Mouse (Mus musculus): ENCODE results near the gene Zfp974.
"Not testable (repeated sequence)": the region's sequence is repeated elsewhere in the genome, so short reads cannot be mapped to it uniquely, and the experiment has no call there.

Zfp974 gene

DNA sequence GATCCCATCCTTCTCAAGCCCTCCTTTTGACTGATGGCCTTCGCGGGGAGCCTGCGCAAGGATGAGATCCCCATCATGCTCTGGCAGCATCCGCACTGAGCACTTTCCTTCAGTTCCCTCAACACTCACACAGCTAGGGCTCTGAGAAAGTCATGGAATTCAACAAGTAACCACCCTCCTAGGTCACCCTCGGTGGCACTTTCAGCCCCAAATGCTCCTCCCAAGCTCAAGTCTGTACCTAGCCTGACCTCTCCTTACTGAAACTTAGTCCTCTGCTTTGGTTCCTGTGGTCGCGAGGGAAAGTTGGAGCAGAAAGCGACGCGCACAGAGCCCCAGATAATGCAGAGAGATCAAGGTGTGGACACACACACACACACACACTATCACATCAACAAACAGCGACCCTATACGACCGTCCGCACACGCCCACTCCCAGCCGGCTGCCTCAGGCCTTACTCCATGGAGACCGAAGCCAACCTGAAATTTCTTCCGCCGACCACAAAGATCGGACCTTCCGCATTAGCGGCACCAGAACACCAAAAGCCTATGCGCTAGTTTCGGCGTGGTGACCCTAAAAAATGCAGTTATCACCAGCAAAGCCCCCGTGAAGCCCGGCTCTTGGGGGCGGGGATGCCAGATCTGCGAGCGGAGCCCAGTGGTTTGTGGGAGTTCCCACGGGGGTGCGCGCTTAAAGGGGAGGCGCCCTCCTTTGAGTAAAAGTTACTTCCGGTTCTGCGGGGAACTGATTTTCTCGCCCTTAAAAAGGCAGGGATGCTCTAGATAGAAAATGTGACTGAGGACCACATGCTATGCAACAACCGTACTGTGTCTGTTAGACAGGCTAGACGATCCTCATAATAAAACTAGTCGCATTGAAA lies at the start of gene Zfp974:
Gene Zfp974 (minus strand): TSS at position 643 of the 878 bp plus-strand sequence.
- DNase-seq (ENCODE audit: low spot score in 2 of 2) = peak; percentile 38 to 66

DNA sequence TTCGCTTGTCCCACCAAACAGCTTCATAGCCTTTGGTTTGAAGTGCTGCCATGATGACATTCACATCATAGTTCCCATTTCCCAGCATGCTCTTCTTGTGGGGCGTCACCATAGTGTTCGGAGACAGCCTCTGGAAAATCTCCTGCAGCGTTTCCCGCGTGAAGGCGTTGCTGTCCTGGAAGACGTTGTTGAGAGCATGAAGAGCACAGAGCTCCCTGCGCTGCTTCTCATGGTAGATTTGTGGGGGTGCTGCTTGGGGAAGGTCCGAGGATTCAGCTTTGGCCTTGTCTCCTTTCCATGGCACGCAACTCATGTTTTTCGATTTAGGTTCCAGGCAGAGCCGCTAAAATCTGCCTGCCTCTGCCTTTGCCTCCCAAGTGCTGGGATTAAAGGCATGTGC lies 20.2 kb upstream of the Zfp974 start:
- not testable (repeated sequence) for DNase-seq (ENCODE audit: low spot score in 2 of 2)

DNA sequence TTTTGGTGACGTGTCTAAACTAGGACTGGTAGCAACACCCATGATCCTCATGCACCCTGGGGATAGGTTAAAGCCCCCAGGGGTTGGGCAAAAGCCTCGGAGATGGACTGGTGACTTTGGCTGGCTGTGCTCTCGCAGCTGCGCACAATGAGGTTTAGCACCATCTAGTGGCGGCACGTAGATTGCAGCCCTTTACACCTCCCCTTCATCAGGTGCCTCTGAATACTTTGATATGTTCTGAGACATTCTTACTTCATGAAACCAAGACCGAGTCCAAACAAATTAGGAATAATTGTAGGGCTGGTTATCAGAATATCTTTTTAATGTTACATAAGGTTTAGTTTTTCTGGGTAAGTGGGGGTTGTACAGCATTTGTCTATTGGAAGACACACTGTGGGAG lies 12.6 kb upstream of the Zfp974 start:
- DNase-seq (ENCODE audit: low spot score in 2 of 2) = not testable (repeated sequence)

DNA sequence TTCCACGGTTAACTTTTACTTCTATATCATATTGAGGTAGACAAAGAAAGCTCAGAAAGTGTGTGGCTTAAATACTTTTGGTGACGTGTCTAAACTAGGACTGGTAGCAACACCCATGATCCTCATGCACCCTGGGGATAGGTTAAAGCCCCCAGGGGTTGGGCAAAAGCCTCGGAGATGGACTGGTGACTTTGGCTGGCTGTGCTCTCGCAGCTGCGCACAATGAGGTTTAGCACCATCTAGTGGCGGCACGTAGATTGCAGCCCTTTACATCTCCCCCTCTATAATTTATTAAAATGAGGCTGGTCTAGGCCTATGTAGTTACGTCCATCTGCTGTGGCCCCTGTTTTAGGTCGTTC lies 4.5 kb upstream of the Zfp974 start:
- not testable (repeated sequence) for DNase-seq (ENCODE audit: low spot score in 2 of 2)

GRCm38 (mm10) chr7:27933050-27933799 lies 4.0 kb upstream of the Zfp974 start:
- DNase-seq (ENCODE audit: low spot score in 2 of 2) = no peak

- DNase-seq (ENCODE audit: low spot score in 2 of 2) = not testable (repeated sequence)
These were observed 2.2 kb downstream of the Zfp974 start for GRCm38 (mm10) chr7:27927041-27927440.

DNA sequence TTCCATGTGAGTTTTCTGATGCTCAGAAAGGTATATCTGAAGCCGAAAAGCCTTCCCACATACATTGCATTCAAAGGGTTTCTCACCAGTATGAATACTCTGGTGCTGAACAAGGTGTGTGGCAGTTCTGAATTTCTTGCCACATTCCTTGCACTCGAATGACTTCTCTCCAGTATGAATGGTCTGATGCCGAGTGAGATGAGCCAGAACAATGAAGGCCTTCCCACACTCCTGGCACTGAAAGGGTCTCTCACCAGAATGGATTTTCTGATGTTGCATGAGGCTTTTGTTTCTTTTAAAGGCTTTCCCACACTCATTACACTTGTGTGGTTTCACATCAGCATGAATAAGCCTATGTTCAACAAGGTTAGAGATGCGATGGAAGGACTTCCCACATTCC lies 18.3 kb downstream of the Zfp974 start:
- DNase-seq (ENCODE audit: low spot score in 2 of 2) = not testable (repeated sequence)

- DNase-seq (ENCODE audit: low spot score in 2 of 2) = no peak
These were observed 24.0 kb downstream of the Zfp974 start for GRCm38 (mm10) chr7:27905061-27905848.

DNA sequence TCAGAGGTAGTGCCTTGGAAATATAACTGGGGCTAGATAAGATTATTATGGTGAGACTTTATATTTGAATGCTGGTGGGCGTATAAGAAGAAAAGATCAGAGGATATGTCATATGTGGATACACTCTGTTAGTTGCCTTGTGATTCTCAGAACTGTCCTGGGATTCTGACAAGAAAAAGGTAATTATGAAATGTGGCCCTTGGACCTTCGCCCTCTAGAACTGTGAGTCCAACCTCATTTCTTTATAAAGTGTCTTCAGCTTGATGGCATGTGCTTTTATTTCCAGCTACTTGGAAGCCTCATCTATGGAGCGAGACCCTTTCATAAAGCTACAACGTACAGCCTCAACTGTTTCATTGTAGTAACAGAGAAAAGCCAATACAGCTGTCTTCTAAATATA lies 28.7 kb downstream of the Zfp974 start:
- DNase-seq (ENCODE audit: low spot score in 2 of 2) = no peak

DNA sequence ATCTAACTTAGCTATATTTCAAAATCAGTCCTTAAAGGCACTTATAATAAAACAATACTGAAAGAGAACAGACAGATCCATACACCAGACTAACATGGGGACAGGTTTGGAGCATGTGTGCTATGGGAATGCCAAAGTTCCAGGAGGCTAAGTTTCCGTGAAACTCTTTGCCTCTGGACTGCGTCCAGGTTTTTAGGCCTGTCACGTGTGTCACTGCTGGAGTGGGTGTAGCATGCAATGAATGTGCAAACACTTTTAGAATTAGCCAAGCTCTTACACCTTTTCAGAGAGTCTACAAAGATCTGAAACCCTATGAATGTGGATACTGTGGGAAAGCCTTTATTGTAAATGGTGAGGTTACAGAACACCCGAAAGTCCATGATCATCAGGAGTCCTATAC lies 47.5 kb downstream of the Zfp974 start:
- DNase-seq (ENCODE audit: low spot score in 2 of 2) = no peak

- DNase-seq (ENCODE audit: low spot score in 2 of 2) = not testable (repeated sequence)
These were observed 66.7 kb downstream of the Zfp974 start for GRCm38 (mm10) chr7:27862578-27862977.

DNA sequence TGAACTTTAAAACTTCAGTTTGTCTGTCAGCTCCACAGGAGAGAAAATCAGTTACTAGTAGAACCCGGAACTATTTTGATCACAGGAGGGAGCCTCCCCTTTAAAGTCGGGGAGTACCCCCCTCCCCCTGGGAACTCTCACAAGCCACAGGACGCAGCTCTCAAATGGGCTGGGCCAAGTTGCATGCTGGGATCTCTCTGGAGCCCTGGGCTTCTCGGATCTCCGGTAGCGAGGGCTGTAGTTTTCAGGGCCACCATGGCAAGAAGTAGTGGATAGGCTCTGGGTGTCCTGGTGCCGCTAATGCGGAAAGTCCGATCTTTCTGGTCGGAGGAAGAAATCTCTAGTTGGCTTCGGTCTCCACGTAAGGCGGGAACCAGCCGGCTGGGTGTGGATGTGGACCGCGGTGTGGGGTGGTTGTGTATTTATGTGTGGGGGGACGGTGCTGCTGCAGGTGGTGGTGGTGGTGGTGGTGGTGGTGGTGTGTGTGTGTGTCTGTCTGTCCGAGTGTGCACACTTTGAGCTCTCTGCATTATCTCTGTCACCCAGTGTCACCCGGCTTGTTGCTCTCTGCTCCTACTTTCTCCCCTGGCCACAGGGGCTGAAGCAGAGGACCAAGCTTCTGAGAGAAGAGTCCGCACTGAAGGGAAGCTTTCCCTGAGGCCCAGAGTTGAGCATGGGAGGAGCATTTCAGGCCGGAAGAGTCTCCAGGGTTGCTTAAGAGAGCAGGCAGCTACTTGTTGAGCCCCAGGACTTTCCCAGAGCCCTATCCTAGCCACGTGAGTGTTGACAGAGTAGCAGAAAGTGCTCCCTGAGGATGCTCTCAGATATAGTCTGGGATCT lies 68.6 kb downstream of the Zfp974 start:
- DNase-seq (ENCODE audit: low spot score in 2 of 2) = peak; percentile 65 to 78

GRCm38 (mm10) chr7:27859301-27860251 lies 69.7 kb downstream of the Zfp974 start:
- no peak for DNase-seq (ENCODE audit: low spot score in 2 of 2)

Measured in spleen, postnatal 4 days (tissue).